Mouse (Mus musculus) spleen, postnatal 0 days (tissue): Measurements from ENCODE around the gene Agtr2. TPM values are rescaled to one million over a fixed set of nuclear protein-coding genes. Genes with fewer than 3 reads are reported as not detected.

ENCODE experiments used
- polyA plus RNA-seq: library from polyadenylated mRNA; unstranded; fragments of >200 nt; fragmentation: Nextera tagmentation; extraction: Ambion mirVana; gene quantifications from 2 replicates; pipeline ENCODE4 v1.2.1, GENCODE M21; 2015

Agtr2 gene
- 87.4 and 135 TPM in 2 replicates for polyA plus RNA-seq

GRCm38 (mm10) chrX:21484414-21484813 lies at the start of gene Agtr2:
Agtr2 (plus strand) TSS chrX:21484544.

Other genes starting within 250 kb of the Agtr2 start
- not detected in 2 replicates for gene Slc6a14, start 230.4 kb downstream of the Agtr2 start, polyA plus RNA-seq